Mouse (Mus musculus) bone marrow macrophage, adult 2 months (primary cell): Measurements from ENCODE around the gene Fes.

Source experiments
- CTCF ChIP-seq: IDR thresholded peaks from 2 replicates; pipeline ENCODE4 v1.5.1; 2012; ENCODE audit warnings: low read depth, mild to moderate bottlenecking, low read length, moderate library complexity
- POLR2A ChIP-seq: IDR thresholded peaks from 2 replicates; pipeline ENCODE4 v1.6.1; 2012; ENCODE audit warnings: mild to moderate bottlenecking, low read depth, low read length, borderline replicate concordance

DNA sequence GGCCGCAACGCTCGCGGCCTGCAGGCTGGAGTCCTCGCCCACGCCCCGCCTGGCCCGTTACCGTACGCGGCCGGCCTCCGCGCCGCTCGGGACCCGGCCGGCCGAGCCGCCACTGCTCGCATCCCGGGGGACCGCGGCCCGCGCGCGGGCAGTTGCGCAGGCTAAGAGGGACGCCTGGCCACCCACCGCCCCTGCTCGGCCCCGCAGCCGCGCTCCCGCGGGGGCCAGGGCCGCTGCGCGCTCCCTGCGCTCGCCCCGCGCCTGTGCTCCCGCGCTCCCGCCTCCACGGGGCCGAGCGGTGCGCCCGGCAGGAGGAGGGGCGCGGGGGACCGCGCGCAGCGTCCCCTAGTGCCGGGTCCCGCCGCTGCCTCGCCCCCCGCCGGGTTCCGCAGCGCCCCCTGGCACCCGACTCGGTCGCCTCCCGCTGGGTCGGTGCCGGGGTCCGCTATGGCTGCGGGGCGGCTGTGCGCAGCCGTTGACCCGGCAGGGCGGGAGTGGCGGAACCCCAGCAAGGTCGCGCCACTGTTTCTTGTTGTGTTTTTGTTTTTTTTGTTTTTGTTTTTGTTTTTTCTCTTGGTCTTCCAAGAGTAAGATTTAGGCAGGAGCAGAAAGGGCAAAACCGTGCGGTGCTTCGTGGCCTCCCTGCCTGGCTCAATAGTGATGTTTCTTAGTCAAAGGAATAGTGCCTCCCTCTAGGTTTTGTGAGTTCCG lies 16.6 kb downstream of the Fes start, which contains the start of gene Man2a2:
- TF ChIP-seq CTCF = peak; percentile 54
- no peak for TF ChIP-seq POLR2A
